Mouse (Mus musculus): ENCODE data around the gene Dpp4. TPM values are rescaled to one million over a fixed set of nuclear protein-coding genes. Genes with fewer than 3 reads are reported as not detected.

Dpp4 gene
- total RNA-seq, 1 experiment from 2014 or later: 98.1 TPM

DNA sequence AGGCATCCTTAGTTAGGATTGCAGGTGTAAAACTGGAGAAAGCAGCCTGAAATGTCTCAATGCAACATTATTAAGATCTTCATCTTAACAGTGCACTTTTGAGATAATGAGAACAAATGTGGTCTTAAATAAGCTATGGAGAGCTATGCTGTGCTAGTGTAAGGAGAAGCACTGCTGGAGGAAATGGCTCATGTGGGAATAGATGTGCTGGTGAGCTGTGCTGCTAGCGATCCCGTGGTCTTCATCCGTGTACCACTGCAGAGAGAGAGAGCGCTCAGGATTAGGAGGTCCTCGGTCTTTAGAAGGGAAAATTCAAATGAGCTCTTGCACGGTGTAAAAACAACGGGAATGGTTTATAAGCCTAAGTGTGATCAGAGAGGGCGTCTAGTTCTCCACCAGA is 79.6 kb downstream of the Dpp4 start:
- no peak for ATAC-seq (ENCODE audit: extremely low read depth, insufficient number of reproducible peaks, low FRiP score, poor library complexity, severe bottlenecking)

DNA sequence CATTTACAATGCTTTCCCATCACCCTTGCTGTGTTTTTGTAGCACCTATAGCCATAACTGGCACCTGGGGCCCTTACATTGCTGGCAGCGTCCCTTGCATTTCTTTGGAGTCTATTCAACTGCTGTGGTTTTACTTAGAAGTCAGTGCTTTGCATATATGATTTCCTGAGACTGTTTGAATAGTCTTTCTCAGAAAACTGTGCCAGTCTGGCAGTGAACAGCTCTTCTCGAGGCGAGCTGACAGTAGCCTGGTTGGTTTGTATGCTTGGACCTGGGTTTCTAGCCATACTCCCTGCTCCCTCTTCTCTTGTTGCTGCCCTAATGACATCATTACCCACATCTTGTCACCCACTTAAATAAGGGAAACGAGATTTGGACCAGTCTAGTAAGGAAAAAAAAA is 80.1 kb downstream of the Dpp4 start:
- no peak for ATAC-seq (ENCODE audit: extremely low read depth, insufficient number of reproducible peaks, low FRiP score, poor library complexity, severe bottlenecking)

DNA sequence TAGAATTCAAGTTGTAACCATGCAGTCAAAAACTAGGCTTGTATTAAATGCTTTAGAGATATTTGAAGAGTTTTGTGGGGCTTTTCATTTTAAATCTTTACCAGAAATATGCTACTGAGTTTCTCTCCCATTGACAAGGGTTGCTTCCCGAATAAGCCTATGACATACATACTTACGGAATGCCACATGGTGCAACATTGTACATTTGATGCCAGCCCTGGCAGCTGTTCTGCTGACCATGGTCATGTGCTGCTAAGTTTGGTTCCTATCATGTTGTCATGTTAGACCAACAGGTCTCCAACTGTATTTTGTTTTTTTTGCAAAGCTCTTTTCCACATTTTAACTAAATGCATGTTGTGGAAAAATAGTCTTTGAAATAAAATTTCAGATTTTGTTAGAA is 86.6 kb downstream of the Dpp4 start:
- ATAC-seq (ENCODE audit: extremely low read depth, insufficient number of reproducible peaks, low FRiP score, poor library complexity, severe bottlenecking): no peak

DNA sequence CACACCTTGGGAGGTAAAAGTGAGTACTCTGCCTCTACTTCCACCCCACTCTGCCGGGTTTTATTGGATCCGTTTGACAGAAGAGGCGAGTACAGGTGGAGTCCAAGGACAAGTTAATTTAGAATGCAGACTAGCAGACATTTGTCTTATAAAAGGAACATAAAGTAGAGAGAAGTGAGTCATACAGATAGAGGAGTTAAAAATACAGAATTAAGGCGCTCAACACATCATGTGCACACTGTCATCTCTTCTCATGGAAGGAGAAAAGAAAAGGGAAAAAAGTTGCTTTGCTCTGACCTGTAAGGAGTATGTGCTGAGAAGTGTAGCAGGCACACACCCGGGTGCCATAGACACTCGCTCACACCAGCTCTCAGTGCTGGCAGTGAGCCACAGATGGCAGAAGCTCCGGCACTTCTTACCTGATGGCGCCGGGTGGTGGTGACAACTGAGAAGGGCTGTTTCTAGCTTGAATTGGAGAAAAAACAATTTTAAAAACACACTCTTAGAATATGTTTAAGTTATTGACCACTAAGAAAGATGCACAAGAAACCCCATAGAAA is 88.9 kb downstream of the Dpp4 start:
- no peak for ATAC-seq (ENCODE audit: extremely low read depth, insufficient number of reproducible peaks, low FRiP score, poor library complexity, severe bottlenecking)

DNA sequence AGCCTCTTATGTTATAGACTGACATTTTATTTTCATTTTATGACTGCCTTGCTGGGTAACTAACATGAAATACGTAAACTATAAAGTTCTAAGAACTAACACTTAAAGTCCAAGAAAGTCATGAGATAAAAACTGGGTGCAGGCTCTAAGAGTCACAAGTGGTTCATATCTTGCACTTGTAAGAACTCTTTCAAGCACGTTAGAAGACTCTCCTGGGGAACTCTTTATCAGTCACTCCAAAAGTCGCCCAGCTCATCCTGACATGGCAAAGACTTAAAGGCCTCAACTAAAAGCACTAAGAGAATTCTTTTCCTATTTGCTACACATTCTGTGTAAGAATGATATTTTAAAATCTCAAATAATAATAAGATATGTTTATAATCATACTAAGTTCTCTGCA is 92.5 kb downstream of the Dpp4 start:
- no peak for ATAC-seq (ENCODE audit: extremely low read depth, insufficient number of reproducible peaks, low FRiP score, poor library complexity, severe bottlenecking)

DNA sequence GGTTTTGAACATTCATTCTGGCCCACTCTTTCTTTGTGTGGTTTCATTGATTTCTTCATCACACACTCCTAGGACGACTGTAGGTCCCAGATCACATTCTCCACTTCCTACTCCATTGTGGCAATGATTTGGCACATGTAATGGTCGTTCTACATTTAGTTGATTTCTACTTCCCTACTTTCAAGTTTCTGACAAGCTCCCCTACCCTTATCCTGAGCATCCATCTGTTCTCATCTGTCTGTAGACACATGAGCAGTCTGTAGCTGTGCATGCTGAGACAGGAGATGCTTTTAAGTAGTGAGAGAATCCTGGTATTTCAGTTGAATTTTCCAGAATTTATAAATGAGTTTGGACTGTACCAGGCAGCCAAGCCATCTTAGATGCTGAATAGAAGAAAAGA is 95.1 kb downstream of the Dpp4 start:
- no peak for ATAC-seq (ENCODE audit: extremely low read depth, insufficient number of reproducible peaks, low FRiP score, poor library complexity, severe bottlenecking)

DNA sequence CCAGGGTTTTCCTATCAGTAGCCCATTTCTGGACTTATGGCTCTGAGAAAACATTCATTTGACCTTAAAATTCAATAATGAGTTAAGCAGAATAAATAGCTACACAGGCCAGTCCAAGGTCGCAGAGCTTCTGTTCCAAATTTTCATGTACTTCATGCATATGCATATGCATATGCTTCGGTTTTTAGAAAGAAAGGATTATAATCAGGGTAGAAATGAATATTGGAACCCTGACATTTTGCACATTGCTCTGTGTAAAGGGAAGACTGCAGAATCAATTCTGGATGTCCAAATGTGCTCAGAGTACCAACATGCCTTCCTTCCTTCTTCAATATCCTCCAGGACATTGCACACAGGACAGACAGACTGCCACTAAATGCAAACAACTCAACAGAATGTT is 104.6 kb downstream of the Dpp4 start:
- ATAC-seq (ENCODE audit: extremely low read depth, insufficient number of reproducible peaks, low FRiP score, poor library complexity, severe bottlenecking): no peak

DNA sequence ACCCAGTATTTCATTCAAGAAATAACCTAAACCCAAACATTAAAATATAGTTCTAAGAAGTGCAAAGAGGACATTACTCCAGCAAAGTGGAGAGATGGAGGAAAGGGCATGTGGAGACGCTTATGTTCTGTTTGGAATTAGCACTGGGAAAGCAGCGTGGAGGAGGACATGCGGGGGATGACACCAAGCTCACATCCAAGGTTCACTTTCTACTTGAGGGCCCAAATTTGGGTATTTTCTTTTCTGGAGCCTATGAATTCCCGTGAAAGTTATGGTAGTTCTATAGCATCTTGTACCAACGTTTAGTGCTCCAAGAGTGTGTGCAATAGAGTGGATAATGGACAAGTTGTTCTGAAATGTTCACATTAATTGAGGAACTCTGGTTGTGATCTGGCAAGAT is 105.1 kb downstream of the Dpp4 start:
- no peak for ATAC-seq (ENCODE audit: extremely low read depth, insufficient number of reproducible peaks, low FRiP score, poor library complexity, severe bottlenecking)

DNA sequence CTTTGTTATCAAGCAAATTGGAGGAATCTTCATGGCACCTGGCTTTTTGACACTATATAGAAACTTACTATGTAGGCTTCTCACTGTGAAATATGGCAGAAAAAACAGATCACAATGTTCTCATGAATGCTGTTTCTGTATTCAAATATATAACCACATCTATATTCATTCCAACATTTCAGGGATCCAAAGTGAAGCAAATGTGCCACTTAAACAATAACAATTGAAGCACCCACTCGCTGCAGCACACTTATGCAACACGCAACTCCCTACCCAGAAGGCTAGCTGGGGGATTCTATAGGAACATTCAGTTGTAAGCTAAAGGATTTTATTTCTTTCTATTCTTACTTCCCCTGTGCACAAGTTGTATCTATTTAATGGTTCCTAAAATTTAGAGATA is 110.3 kb downstream of the Dpp4 start:
- ATAC-seq (ENCODE audit: extremely low read depth, insufficient number of reproducible peaks, low FRiP score, poor library complexity, severe bottlenecking): no peak

DNA sequence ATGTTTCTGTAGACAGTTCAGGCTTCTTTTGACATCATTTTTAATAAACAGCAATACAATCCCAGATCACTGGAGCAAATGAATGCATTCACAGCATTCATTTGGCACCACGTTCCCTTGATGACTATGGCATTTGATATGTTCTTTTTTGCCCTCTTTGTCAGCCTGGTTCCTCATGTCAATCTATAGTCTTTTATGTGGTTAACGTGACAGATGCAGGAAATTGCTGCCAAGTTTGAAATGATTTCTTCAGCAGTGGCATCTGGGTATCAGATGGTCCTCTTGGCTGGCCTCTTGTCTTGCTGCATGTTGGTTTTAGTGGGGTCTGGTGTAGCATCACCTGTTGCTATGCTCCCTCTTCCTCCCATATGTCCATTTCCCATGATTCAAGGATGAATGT is 118.2 kb downstream of the Dpp4 start:
- ATAC-seq (ENCODE audit: extremely low read depth, insufficient number of reproducible peaks, low FRiP score, poor library complexity, severe bottlenecking): no peak

DNA sequence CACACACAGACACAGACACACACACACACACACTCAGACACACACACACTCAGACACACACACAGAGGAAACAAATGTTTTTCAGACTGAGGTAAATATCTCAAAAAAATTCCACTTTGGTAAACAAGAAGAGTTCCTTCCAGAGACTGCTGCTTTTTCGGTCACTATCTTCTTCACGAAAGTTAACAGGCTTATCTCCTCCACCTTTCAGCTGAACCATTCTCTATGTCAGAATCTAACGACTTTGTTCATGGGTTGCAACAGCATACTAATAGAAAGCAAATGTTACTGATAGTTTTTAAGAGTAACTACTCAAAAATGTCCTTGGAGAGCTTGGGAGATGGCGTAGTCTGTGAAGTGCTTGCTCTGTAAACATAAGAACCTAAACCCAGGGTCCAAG is 124.5 kb downstream of the Dpp4 start:
- ATAC-seq (ENCODE audit: extremely low read depth, insufficient number of reproducible peaks, low FRiP score, poor library complexity, severe bottlenecking): no peak

DNA sequence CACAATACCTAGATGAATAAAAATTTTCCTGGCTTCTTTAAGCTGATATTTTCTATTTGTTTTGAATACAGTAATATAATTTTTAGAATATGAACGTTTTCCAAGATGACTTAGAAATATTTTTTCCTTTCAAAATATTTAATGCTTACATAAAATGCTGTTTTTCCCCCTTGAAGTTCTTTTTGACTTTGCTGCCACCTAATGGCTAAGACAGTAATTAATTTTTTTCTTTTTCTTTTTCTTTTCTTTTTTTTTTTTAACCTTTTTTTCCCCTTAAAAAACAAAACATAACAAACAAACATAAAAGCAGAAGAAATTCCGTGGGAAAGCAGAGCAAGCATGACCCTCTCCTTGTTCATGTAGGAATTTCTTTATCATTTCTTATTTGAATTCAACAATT is 126.2 kb downstream of the Dpp4 start:
- no peak for ATAC-seq (ENCODE audit: extremely low read depth, insufficient number of reproducible peaks, low FRiP score, poor library complexity, severe bottlenecking)

DNA sequence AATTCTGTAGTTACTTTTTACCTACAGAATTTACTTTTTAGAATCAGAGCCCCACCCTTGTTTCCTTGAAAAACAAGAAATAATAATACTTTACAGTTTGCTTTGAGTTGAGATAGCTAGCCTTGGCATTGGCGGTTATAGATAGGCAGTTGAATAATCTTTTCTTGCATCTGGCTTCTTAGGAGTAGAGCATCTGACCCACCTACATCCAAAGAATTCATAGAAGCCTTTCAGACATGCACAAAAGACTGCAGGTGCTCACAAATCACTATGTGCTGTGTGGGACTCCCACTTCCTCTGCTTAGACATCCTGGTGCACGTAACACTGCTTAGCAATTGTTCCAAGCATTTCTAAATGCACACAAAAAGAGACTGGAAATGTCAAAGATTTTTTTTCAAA is 127.0 kb downstream of the Dpp4 start:
- no peak for ATAC-seq (ENCODE audit: extremely low read depth, insufficient number of reproducible peaks, low FRiP score, poor library complexity, severe bottlenecking)

Other genes with a start within 250 kb of the Dpp4 start
- gene Gcg, start 71.4 kb upstream of the Dpp4 start, total RNA-seq (2017): not detected in 2 replicates
- 1.0 and 2.3 TPM in 2 replicates for gene Fap, start 161.8 kb upstream of the Dpp4 start, total RNA-seq (2017)
- 28.4 and 29.7 TPM in 2 replicates for gene Ifih1, start 234.0 kb upstream of the Dpp4 start, total RNA-seq (2017)

All from neutrophil, adult 5-6 weeks (primary cell).